Mouse (Mus musculus) intestine, embryonic 14.5 days (tissue): ENCODE results near the gene Angptl8. TPM values are rescaled to one million over a fixed set of nuclear protein-coding genes. Genes with fewer than 3 reads are reported as not detected.
A peak's percentile ranks its signal among the peaks of the same experiment; 100 is the strongest.

ENCODE experiments used
- ATAC-seq: fragments of 200-750 bp; cut with Nextera tagmentation; replicated peaks from 2 replicates; pipeline ENCODE4 v1.8.0; 2017; ENCODE audit warnings: low read depth, moderate number of reproducible peaks, moderate TSS enrichment, moderate library complexity; ENCODE audit not compliant: low FRiP score, low TSS enrichment
- DNase-seq: peaks from one replicate; pipeline ENCODE4 v3.0.0-alpha.2; 2018; ENCODE audit warnings: low spot score
- H3K27ac ChIP-seq: fragments of 300-500 bp; sonication (generic); 2 replicates; pipeline ENCODE4 v1.5.1; 2014; ENCODE audit warnings: low read depth, mild to moderate bottlenecking, control low read depth
- H3K27me3 ChIP-seq: fragments of 300-500 bp; sonication (generic); replicated peaks from 2 replicates; pipeline ENCODE4 v1.6.1; 2014; ENCODE audit warnings: low read length, control low read depth; ENCODE audit not compliant: control insufficient read depth, insufficient read depth
- H3K36me3 ChIP-seq: fragments of 300-500 bp; sonication (generic); 2 replicates; pipeline ENCODE4 v1.6.1; 2014; ENCODE audit warnings: low read length, control low read depth; ENCODE audit not compliant: control insufficient read depth, insufficient read depth
- H3K4me1 ChIP-seq: fragments of 300-500 bp; sonication (generic); replicated peaks from 2 replicates; pipeline ENCODE4 v1.6.1; 2014; ENCODE audit warnings: low read length, control low read depth, mixed read lengths; ENCODE audit not compliant: control insufficient read depth, insufficient read depth
- H3K4me2 ChIP-seq: fragments of 300-500 bp; sonication (generic); 2 replicates; pipeline ENCODE4 v1.6.1; 2014; ENCODE audit warnings: low read length
- H3K4me3 ChIP-seq: fragments of 300-500 bp; sonication (generic); 2 replicates; pipeline ENCODE4 v1.5.1; 2014; ENCODE audit warnings: low read depth, low read length, control low read depth, mixed read lengths
- H3K9ac ChIP-seq: fragments of 300-500 bp; sonication (generic); 2 replicates; pipeline ENCODE4 v1.6.1; 2014; ENCODE audit warnings: mild to moderate bottlenecking, low read length
- H3K9me3 ChIP-seq: fragments of 300-500 bp; sonication (generic); 2 replicates; pipeline ENCODE4 v1.6.1; 2016; ENCODE audit warnings: low read length, control low read depth; ENCODE audit not compliant: control insufficient read depth
- WGBS: fragments of 180-500 bp; shearing (Covaris S2); extraction: QIAGEN DNeasy Blood & Tissue Kit; methylation state at CpG from one replicate; pipeline ENCODE4 v1.1.7; 2014; 5-methylcytosine and 5-hydroxymethylcytosine counted together
- microRNA-seq: library from miRNA; unstranded; fragments of <30 nt; microRNA quantifications from one replicate; pipeline ENCODE4, GENCODE M21; 2016
- polyA plus RNA-seq: library from polyadenylated mRNA; unstranded; fragments of >200 nt; fragmentation: Nextera tagmentation; extraction: Ambion mirVana; gene quantifications from 2 replicates; pipeline ENCODE4 v1.2.1, GENCODE M21; 2014

Angptl8 gene
- polyA plus RNA-seq, 1 experiment from 2014 or later, result 4.3 TPM

- Histone ChIP-seq H3K27me3 (no peaks in the 10 kb centered on the region; the same call in 1 of the 2 replicates), H3K4me2 (no peak overlapping the region), H3K4me3 (no peak overlapping the region), H3K9ac (no peak overlapping the region), H3K36me3 (no peaks in the 10 kb centered on the region), H3K9me3 (no peaks in the 10 kb centered on the region), H3K27ac (no peak overlapping the region), H3K4me1 (no peaks in the 10 kb centered on the region)
- no peak for ATAC-seq
- WGBS, result 58% methylated on average over 3 of the region's 3 CpGs
- DNase-seq, result no peak
Observed at GRCm38 (mm10) chr9:21876601-21877000, 41.3 kb downstream of the Angptl8 start.

Small RNA genes lying within 50 kb of the gene (microRNA-seq; reads per million reads assigned to microRNA genes)
- gene Mir7083, result 7.4 reads per million, percentile 37 among the genes with 10 or more reads in this experiment

Other genes with a start within 250 kb of the Angptl8 start
- gene Timm29, start 242.8 kb upstream of the Angptl8 start, polyA plus RNA-seq, result 32.7 and 32.9 TPM in 2 replicates
- gene Yipf2, start 242.7 kb upstream of the Angptl8 start, polyA plus RNA-seq, result 20.8 and 23.3 TPM in 2 replicates
- 92.6 and 96.3 TPM in 2 replicates for gene Smarca4, start 219.3 kb upstream of the Angptl8 start, polyA plus RNA-seq
- gene Ldlr, start 112.0 kb upstream of the Angptl8 start, polyA plus RNA-seq, result 32.2 and 34.8 TPM in 2 replicates
- gene Spc24, start 75.2 kb upstream of the Angptl8 start, polyA plus RNA-seq, result 127 and 135 TPM in 2 replicates
- gene Kank2, start 36.8 kb upstream of the Angptl8 start, polyA plus RNA-seq, result 9.5 and 9.6 TPM in 2 replicates
- 39.4 and 40.0 TPM in 2 replicates for gene Dock6, start 17.1 kb downstream of the Angptl8 start, polyA plus RNA-seq
- gene Rab3d, start 82.7 kb downstream of the Angptl8 start, polyA plus RNA-seq, result 18.4 and 21.5 TPM in 2 replicates
- gene Ccdc159, start 92.0 kb downstream of the Angptl8 start, polyA plus RNA-seq, result 3.8 and 4.2 TPM in 2 replicates
- gene Tmem205, start 92.0 kb downstream of the Angptl8 start, polyA plus RNA-seq, result 57.1 and 59.6 TPM in 2 replicates
- gene Plppr2, start 101.5 kb downstream of the Angptl8 start, polyA plus RNA-seq, result 8.2 and 8.7 TPM in 2 replicates
- gene Swsap1, start 120.2 kb downstream of the Angptl8 start, polyA plus RNA-seq, result 11.7 and 12.8 TPM in 2 replicates
- 4.1 and 4.2 TPM in 2 replicates for gene Epor, start 128.0 kb downstream of the Angptl8 start, polyA plus RNA-seq
- 1.1 and 1.4 TPM in 2 replicates for gene Rgl3, start 153.9 kb downstream of the Angptl8 start, polyA plus RNA-seq
- gene Ccdc151, start 167.1 kb downstream of the Angptl8 start, polyA plus RNA-seq, result 0.42 and 0.95 TPM in 2 replicates
- 93.8 and 95.8 TPM in 2 replicates for gene Prkcsh, start 167.3 kb downstream of the Angptl8 start, polyA plus RNA-seq
- gene Elavl3, start 216.5 kb downstream of the Angptl8 start, polyA plus RNA-seq, result 6.2 and 7.1 TPM in 2 replicates
- gene Gm49318, start 235.7 kb downstream of the Angptl8 start, polyA plus RNA-seq, result not detected in 2 replicates
- 10.2 and 10.3 TPM in 2 replicates for gene Zfp653, start 235.9 kb downstream of the Angptl8 start, polyA plus RNA-seq
- gene Ecsit, start 249.9 kb downstream of the Angptl8 start, polyA plus RNA-seq, result 35.2 and 43.4 TPM in 2 replicates